Mouse (Mus musculus): ENCODE data around the gene Igsf3.

GRCm38 (mm10) chr3:101362391-101362790, 14.5 kb upstream of the Igsf3 start:
- TF ChIP-seq CTCF (IDR thresholded peaks at IDR 0.05 in 2 of 3, conservative IDR thresholded peaks at IDR 0.05 in 1 of 3; ENCODE audit: control insufficient read depth in 1 of 3, insufficient read depth in 1 of 3, low read depth in 2 of 3, low read length in 3 of 3, poor library complexity in 1 of 3, severe bottlenecking in 1 of 3) (no peak), USF2 (IDR thresholded peaks at IDR 0.05; ENCODE audit: borderline replicate concordance in 1 of 2, insufficient read depth in 1 of 2, low read depth in 1 of 2, low read length in 2 of 2) (no peak), MAFK (IDR thresholded peaks at IDR 0.05; ENCODE audit: borderline replicate concordance, low read depth, low read length) (no peak), ZNF384 (IDR thresholded peaks at IDR 0.05; ENCODE audit: low read depth, low read length) (no peak), TCF12 (IDR thresholded peaks at IDR 0.05; ENCODE audit: low read depth, low read length) (no peak), ZC3H11A (IDR thresholded peaks at IDR 0.05; ENCODE audit: low read depth, low read length) (no peak), POLR2AphosphoS5 (IDR thresholded peaks at IDR 0.05; ENCODE audit: borderline replicate concordance, low read depth, low read length) (no peak), MYB (IDR thresholded peaks at IDR 0.05; ENCODE audit: low read depth, low read length) (no peak), ZKSCAN1 (IDR thresholded peaks at IDR 0.05; ENCODE audit: low read depth, low read length) (no peak), ELF1 (IDR thresholded peaks at IDR 0.05; ENCODE audit: low read depth, low read length) (no peak), SMC3 (IDR thresholded peaks at IDR 0.05; ENCODE audit: low read depth, low read length) (no peak), HCFC1 (IDR thresholded peaks at IDR 0.05; ENCODE audit: low read depth, low read length) (no peak)
